Mouse (Mus musculus) midbrain, embryonic 14.5 days (tissue): ENCODE results near the gene Scrg1. TPM values are rescaled to one million over a fixed set of nuclear protein-coding genes. Genes with fewer than 3 reads are reported as not detected.
"Not testable (repeated sequence)": the region's sequence is repeated elsewhere in the genome, so short reads cannot be mapped to it uniquely, and the experiment has no call there.

Experiments used
- ATAC-seq: fragments of 200-750 bp; cut with Nextera tagmentation; 2 replicates; pipeline ENCODE4 v1.8.0; 2017; ENCODE audit warnings: moderate number of reproducible peaks, moderate library complexity; ENCODE audit not compliant: low FRiP score, low TSS enrichment
- DNase-seq: peaks from one replicate; pipeline ENCODE4 v3.0.0-alpha.2; 2015
- H3K27ac ChIP-seq: fragments of 300-500 bp; sonication (generic); replicated peaks from 2 replicates; pipeline ENCODE4 v1.5.1; 2014; ENCODE audit warnings: mild to moderate bottlenecking, low read depth, low read length, moderate library complexity
- H3K27me3 ChIP-seq: fragments of 300-500 bp; sonication (generic); 2 replicates; pipeline ENCODE4 v1.6.1; 2014; ENCODE audit warnings: low read length, control low read depth, mixed read lengths; ENCODE audit not compliant: control insufficient read depth, insufficient read depth
- H3K36me3 ChIP-seq: fragments of 300-500 bp; sonication (generic); 2 replicates; pipeline ENCODE4 v1.6.1; 2014; ENCODE audit warnings: low read length, control low read depth; ENCODE audit not compliant: control insufficient read depth, insufficient read depth
- H3K4me1 ChIP-seq: fragments of 300-500 bp; sonication (generic); 2 replicates; pipeline ENCODE4 v1.6.1; 2014; ENCODE audit warnings: mild to moderate bottlenecking, antibody characterized with exemption, low read length, control low read depth; ENCODE audit not compliant: control insufficient read depth, insufficient read depth
- H3K4me2 ChIP-seq: fragments of 300-500 bp; sonication (generic); 2 replicates; pipeline ENCODE4 v1.6.1; 2014; ENCODE audit warnings: mild to moderate bottlenecking, low read length, moderate library complexity
- H3K4me3 ChIP-seq: fragments of 300-500 bp; sonication (generic); replicated peaks from 2 replicates; pipeline ENCODE4 v1.5.1; 2014; ENCODE audit warnings: low read depth, low read length
- H3K9ac ChIP-seq: fragments of 300-500 bp; sonication (generic); replicated peaks from 2 replicates; pipeline ENCODE4 v1.6.1; 2014; ENCODE audit warnings: mild to moderate bottlenecking, low read length, moderate library complexity
- H3K9me3 ChIP-seq: fragments of 300-500 bp; sonication (generic); 2 replicates; pipeline ENCODE4 v1.6.1; 2016; ENCODE audit warnings: low read length, control low read depth, mixed read lengths; ENCODE audit not compliant: control insufficient read depth
- WGBS: fragments of 180-500 bp; shearing (Covaris S2); extraction: QIAGEN DNeasy Blood & Tissue Kit; methylation state at CpG from one replicate; pipeline ENCODE4 v1.1.7; 2014; 5-methylcytosine and 5-hydroxymethylcytosine counted together
- polyA plus RNA-seq: library from polyadenylated mRNA; unstranded; fragments of >200 nt; fragmentation: Nextera tagmentation; extraction: Ambion mirVana; gene quantifications from 2 replicates; pipeline ENCODE4 v1.2.1, GENCODE M21; 2014

Gene Scrg1
- polyA plus RNA-seq, 1 experiment from 2014 or later: 4.3 TPM

DNA sequence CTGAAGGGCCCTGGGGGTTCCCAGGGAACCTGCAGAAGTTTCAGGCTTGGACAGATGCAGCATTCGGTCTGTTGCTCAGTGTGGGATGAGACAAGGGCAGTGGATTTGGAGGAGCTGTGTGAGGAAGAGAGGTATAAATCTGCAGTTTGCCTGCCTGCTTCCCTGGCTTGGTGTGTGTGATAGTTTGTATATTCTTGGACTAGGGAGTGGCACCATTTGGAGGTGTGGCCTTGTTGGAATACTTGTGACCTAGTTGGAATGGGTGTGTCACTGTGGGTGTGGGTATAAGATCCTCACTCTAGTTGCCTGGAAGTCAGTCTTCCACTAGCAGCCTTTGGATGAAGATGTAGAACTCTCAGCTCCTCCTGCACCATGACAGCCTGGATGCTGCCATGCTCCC lies 49.8 kb downstream of the Scrg1 start:
- H3K4me2 ChIP-seq, H3K36me3 ChIP-seq, H3K4me3 ChIP-seq, H3K9ac ChIP-seq, H3K27ac ChIP-seq, ATAC-seq, H3K27me3 ChIP-seq, H3K4me1 ChIP-seq, H3K9me3 ChIP-seq, DNase-seq: not testable (repeated sequence)
- 97% methylated on average over 1 of the region's 1 CpGs for WGBS

DNA sequence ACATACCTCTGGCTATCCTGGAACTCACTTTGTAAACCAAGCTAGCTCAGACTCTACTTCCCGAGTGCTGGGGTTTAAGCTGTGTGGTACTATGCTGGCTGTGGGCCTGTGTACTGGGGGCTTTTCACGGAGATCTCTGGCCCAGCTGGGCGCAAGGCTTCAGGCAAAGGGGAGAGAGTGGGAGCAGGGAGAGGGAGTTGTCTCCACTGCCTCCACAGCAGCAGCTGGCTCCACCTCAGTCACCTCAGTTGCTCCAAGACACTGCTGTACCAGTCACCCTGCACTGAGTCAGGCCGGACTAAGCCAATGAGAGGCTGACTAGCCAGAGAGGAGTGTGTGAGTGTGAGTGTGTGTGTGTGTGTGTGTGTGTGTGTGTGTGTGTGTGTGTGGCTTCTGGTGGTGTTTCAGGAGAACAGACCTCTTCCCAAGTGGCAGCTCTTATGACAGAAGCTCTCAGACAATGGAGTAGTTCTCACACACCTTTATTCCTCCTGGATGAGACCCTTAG lies 51.9 kb downstream of the Scrg1 start:
- no peak for ATAC-seq
- WGBS: 90% methylated on average over 4 of the region's 4 CpGs
- no peak overlapping the region for H3K4me3 ChIP-seq

DNA sequence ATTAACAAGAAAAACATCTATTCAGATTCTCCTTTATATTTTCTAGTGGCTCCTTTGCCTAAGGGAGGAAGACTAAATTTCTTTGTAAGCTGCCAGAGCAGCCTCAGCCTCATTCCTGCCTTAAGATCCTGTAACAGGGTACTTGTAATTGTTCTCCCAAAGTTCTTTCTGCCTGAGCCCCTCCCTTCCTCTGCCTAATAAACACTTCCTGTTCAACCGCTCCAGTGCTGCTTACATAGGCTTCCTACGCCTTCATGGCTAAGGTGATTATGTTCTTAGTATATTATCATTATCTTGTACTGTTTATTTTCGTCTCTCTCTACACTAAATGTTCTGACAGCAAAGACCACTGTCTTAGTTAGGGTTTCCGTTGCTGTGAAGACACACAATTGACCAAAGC lies 52.9 kb downstream of the Scrg1 start:
- ATAC-seq (no peak), DNase-seq (no peak)
- no peaks in the 10 kb centered on the region for H3K9me3 ChIP-seq
- no peak overlapping the region for H3K4me2 ChIP-seq
- no peak overlapping the region for H3K27ac ChIP-seq
- no peaks in the 10 kb centered on the region for H3K4me1 ChIP-seq
- H3K27me3 ChIP-seq: no peaks in the 10 kb centered on the region
- no peak overlapping the region for H3K9ac ChIP-seq
- H3K36me3 ChIP-seq: no peaks in the 10 kb centered on the region
- no peak overlapping the region for H3K4me3 ChIP-seq
- WGBS: 95% methylated on average over 4 of the region's 4 CpGs

More for the DNA sequence above, 51.9 kb downstream of the Scrg1 start:
- Histone ChIP-seq H3K4me1 (no peaks in the 10 kb centered on the region), H3K27me3 (no peaks in the 10 kb centered on the region), H3K9me3 (no peaks in the 10 kb centered on the region), H3K4me2 (no peak overlapping the region), H3K36me3 (no peaks in the 10 kb centered on the region), H3K9ac (no peak overlapping the region), H3K27ac (no peak overlapping the region)
- DNase-seq: no peak

DNA sequence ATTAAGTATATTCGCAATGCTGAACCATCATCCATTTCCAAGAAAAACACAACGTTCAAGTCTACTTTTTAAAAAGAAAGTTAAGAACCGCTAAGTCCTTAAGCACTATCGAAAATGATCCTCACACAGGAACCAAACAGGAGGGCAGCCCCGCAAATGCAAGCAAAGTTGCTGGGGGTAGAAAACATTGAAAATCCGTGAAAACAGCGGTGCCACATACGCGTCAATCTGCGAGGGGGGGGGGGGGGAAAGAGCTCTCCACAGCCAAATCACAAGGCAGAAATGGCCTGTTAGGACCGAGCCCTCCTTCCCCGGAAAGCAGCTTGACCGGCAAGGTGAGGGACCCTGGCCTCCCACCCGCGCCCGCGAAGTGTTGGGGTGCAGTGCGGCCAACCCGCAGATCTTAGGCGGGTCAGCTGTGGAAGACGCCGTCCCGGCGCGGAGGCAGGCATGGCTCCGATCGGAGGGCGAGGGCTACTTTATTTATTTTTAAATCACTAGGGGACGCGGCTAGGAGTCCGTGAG lies 55.1 kb downstream of the Scrg1 start:
- H3K27ac ChIP-seq: 0 out of 2 replicates have a peak overlapping the region, but pooled peaks have one; percentile 32
- WGBS: 1% methylated on average over 31 of the region's 31 CpGs
- DNase-seq (no peak), ATAC-seq (no peak; the same call in 1 of the 2 replicates)
- H3K9ac ChIP-seq: peak overlapping the region; percentile 54
- H3K4me1 ChIP-seq: no peaks in the 10 kb centered on the region
- H3K4me3 ChIP-seq: peak overlapping the region; percentile 76
- H3K36me3 ChIP-seq: no peaks in the 10 kb centered on the region
- no peaks in the 10 kb centered on the region for H3K27me3 ChIP-seq
- H3K9me3 ChIP-seq: no peaks in the 10 kb centered on the region
- peak overlapping the region; percentile 95 for H3K4me2 ChIP-seq

DNA sequence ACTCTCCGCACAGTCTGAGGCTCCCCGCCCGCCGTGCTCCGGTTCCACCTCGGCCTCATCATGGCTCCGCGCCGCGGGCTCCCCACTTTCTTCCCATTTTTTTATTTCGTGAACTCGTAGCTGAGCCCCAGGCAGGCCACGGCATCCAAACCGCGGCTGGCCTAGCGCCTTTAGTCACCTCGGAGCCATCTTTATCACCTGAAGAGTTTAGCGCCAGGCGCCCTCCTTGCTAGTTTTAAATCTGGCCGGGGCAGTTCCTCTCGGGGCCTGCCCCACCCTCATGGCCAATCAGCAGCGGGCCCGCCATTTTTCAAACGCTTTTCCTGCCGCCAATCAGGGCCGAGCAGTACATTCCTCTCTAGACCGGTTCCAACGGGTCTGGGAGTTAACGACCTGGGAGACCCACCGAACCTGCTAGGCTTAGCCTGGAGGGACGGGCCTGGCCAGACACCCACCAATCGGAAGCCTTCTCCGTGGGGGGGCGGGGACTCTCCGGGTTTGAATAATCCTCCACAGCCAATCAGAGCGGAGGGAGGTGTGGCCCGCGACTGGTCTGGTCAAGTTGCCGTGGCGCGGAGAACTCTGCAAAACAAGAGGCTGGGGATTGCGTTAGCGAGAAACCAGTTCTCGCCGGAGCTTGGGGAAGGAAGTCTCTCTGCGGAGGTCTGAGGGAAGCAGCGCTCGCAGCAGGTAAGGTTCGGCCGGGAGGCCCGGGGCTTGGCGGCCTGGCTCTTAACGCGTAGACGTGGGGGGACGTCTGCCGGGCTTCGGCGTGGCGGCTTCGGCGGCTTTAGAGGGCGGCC lies 55.8 kb downstream of the Scrg1 start, which contains the start of gene Hmgb2:
Gene Hmgb2 (plus strand): TSS at position 592 of the 803 bp plus-strand sequence.
- under 1% methylated on average over 63 of the region's 63 CpGs for WGBS
- H3K27ac ChIP-seq: peak within 1 kb of the TSS; percentile 95

DNA sequence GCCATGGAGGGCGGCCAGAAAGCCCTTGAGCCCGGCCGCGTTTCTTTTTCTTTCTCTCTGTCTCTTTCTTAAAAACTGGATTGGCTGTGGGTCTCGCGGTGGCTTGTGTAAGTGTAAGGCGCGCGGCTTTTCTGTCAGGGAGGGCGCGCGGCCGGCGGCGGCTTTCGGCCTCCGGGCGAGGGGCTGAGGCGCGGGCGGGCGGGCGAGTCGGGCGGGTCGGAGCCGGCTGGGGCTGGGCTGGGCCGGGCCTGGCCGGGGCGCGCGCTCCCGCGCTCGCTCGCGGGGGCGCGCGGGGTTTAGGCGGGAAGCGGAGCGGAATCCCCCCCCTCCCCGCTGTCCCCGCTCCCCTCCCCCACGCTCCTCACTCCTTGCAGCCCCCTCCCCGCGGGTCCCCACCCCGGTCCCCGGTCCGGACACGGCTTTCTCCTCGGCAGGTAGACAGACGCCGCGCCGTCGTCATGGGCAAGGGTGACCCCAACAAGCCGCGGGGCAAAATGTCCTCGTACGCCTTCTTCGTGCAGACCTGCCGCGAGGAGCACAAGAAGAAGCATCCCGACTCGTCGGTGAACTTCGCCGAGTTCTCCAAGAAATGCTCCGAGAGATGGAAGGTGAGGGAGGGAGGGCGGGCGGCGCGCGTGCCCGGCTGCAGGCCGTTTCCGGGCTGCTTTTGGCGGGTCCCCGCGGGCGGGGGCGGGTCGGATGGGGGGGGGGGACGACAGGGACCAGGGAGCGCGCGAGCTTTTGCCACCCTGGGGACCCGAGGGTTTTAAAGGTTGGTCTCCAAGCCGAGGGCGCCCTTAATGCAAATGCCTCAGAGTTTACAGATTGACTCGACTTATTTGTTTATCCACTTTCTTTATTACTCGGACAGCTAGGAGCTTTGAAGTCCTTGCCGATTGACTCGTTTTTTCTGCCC lies 56.7 kb downstream of the Scrg1 start:
- Histone ChIP-seq H3K27me3 (no peaks in the 10 kb centered on the region), H3K36me3 (no peaks in the 10 kb centered on the region), H3K9ac (peak overlapping the region; percentile 86), H3K4me1 (no peaks in the 10 kb centered on the region), H3K4me3 (peak overlapping the region; percentile 76), H3K4me2 (peak overlapping the region; percentile 95), H3K27ac (peak overlapping the region; percentile 95), H3K9me3 (no peaks in the 10 kb centered on the region)
- DNase-seq (peak; percentile 72), ATAC-seq (peak; percentile 63)
- under 1% methylated on average over 81 of the region's 96 CpGs for WGBS

More for the DNA sequence above, 55.8 kb downstream of the Scrg1 start, which contains the start of gene Hmgb2:
- no peaks in the 10 kb centered on the region for H3K9me3 ChIP-seq
- no peaks in the 10 kb centered on the region for H3K36me3 ChIP-seq
- DNase-seq: peak; percentile 100
- peak; percentile 99 for ATAC-seq
- peak within 1 kb of the TSS; percentile 76 for H3K4me3 ChIP-seq
- H3K9ac ChIP-seq: peak within 1 kb of the TSS; percentile 86
- peak within 1 kb of the TSS; percentile 95 for H3K4me2 ChIP-seq
- no peaks in the 10 kb centered on the region for H3K4me1 ChIP-seq
- no peaks in the 10 kb centered on the region for H3K27me3 ChIP-seq

DNA sequence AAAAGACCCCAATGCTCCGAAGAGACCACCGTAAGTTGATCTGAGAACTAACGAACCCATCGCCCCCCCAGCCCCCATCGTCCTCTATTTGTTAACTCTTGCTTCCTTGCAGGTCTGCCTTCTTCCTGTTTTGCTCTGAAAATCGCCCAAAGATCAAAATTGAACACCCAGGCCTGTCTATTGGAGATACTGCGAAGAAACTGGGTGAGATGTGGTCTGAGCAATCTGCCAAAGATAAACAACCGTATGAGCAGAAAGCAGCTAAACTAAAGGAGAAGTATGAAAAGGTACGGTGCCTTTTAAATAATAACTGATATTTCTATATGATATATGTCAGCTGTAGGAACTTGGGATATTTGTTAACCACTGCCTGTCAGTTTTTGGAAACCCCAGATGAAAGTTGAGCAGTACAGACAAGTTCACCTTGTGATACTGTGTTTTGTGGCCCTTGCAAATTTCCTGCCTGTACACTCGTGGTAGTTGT lies 57.5 kb downstream of the Scrg1 start:
- H3K4me2 ChIP-seq: peak overlapping the region; percentile 95
- not testable (repeated sequence) for H3K27ac ChIP-seq, H3K36me3 ChIP-seq, H3K27me3 ChIP-seq, H3K9me3 ChIP-seq, DNase-seq, H3K4me1 ChIP-seq, ATAC-seq, H3K9ac ChIP-seq
- H3K4me3 ChIP-seq: peak overlapping the region; percentile 76
- 20% methylated on average over 10 of the region's 10 CpGs for WGBS

DNA sequence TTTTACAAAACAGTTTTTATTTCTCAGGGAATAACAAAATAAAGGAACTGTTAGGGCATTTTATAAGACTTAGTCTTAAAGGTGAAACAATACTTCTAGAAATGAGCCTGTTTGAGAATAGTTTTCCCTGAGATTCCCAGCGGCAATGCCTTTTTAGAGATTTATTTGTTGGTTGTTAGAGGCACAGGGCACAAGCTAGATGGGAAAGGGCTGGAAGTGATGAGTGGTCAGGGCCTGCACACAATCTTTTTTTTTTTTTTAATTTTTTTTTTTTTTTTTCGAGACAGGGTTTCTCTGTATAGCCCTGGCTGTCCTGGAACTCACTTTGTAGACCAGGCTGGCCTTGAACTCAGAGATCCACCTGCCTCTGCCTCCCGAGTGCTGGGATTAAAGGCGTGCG lies 61.0 kb downstream of the Scrg1 start:
- not testable (repeated sequence) for H3K36me3 ChIP-seq, H3K4me1 ChIP-seq, ATAC-seq, H3K27me3 ChIP-seq, H3K4me3 ChIP-seq, H3K9ac ChIP-seq, H3K9me3 ChIP-seq, DNase-seq, H3K27ac ChIP-seq, H3K4me2 ChIP-seq
- 95% methylated on average over 5 of the region's 5 CpGs for WGBS
